Mouse (Mus musculus): ENCODE data around the gene Copb1. TPM values are rescaled to one million over a fixed set of nuclear protein-coding genes. Genes with fewer than 3 reads are reported as not detected.
"Not testable (repeated sequence)": the region's sequence is repeated elsewhere in the genome, so short reads cannot be mapped to it uniquely, and the experiment has no call there.

Copb1 gene
- polyA plus RNA-seq, 1 experiment = 13.3 TPM

- Histone ChIP-seq H3K4me1 (ENCODE audit: control insufficient read depth, insufficient read depth, insufficient read length) (no peaks in the 10 kb centered on the region), H3K27ac (ENCODE audit: insufficient read depth, low read length) (no peak overlapping the region), H3K36me3 (ENCODE audit: control insufficient read depth, insufficient read depth, low read length) (peaks cover 2% of the 10 kb centered on the region), H3K4me3 (ENCODE audit: extremely low read depth, insufficient read depth, insufficient read length) (no peak overlapping the region), H3K27me3 (ENCODE audit: control insufficient read depth, insufficient read depth, low read length) (no peaks in the 10 kb centered on the region)
- no peak for TF ChIP-seq POLR2A (IDR thresholded peaks at IDR 0.05; ENCODE audit: low read depth, low read length)
- TF ChIP-seq CTCF (IDR thresholded peaks at IDR 0.05; ENCODE audit: extremely low read depth, insufficient read depth, insufficient read length, insufficient replicate concordance) = no peak
- no peak for DNase-seq (ENCODE audit: low read depth in 1 of 2, low spot score in 2 of 2)
- 54% methylated on average over 1 of the region's 1 CpGs for WGBS
These were observed 44.7 kb downstream of the Copb1 start for GRCm38 (mm10) chr7:114209841-114210240.

DNA sequence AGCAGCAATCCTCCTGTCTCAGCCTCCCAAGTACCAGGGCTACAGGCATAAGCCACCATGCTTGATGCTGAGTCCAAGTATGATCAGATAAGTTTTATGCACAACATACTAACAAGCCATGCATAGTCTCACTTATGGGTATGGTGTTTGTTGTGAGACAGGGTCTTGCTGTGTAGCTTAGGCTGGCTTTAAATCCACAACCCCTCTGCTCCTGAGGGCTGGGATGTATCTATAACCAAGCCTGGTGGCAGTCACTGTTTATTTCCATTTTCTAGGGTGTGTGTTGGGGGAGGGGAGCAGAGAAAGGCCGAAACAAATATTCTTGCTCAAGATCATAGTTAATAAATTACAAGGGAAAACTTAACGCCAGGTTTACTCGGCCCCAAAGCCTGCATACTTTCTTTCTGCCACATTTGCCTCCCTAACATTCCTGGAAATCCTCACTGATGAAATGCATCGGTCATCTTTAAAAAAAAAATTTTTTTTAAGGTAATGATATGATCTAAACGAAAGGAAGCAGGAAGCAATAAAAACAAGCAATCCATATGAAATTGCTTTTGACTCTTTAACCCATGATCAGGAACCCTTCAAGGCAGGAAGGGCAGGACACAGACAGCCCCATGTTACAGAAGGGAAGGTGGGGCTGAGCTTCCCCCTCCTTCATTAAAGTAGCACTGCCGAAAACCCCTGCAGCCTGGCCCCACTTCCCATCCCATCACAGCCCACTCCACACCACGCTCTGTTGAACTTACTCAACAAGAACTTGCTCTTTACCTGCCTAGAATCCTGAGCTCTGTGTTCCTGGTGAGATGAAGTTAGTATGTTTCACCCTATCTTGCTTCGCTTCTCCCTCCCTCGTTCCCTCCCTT lies 50.8 kb downstream of the Copb1 start:
- Histone ChIP-seq H3K36me3 (ENCODE audit: control insufficient read depth, insufficient read depth, low read length) (no peaks in the 10 kb centered on the region), H3K4me1 (ENCODE audit: control insufficient read depth, insufficient read depth, insufficient read length) (no peaks in the 10 kb centered on the region), H3K27ac (ENCODE audit: insufficient read depth, low read length) (no peak overlapping the region), H3K4me3 (ENCODE audit: extremely low read depth, insufficient read depth, insufficient read length) (no peak overlapping the region), H3K27me3 (ENCODE audit: control insufficient read depth, insufficient read depth, low read length) (no peaks in the 10 kb centered on the region)
- TF ChIP-seq CTCF (IDR thresholded peaks at IDR 0.05; ENCODE audit: extremely low read depth, insufficient read depth, insufficient read length, insufficient replicate concordance) (no peak), POLR2A (IDR thresholded peaks at IDR 0.05; ENCODE audit: low read depth, low read length) (no peak)
- no peak for DNase-seq (ENCODE audit: low read depth in 1 of 2, low spot score in 2 of 2)
- WGBS = 65% methylated on average over 9 of the region's 9 CpGs

- Histone ChIP-seq H3K4me3 (ENCODE audit: extremely low read depth, insufficient read depth, insufficient read length) (no peak overlapping the region), H3K27ac (ENCODE audit: insufficient read depth, low read length) (no peak overlapping the region), H3K4me1 (ENCODE audit: control insufficient read depth, insufficient read depth, insufficient read length) (no peaks in the 10 kb centered on the region), H3K27me3 (ENCODE audit: control insufficient read depth, insufficient read depth, low read length) (no peaks in the 10 kb centered on the region), H3K36me3 (ENCODE audit: control insufficient read depth, insufficient read depth, low read length) (no peaks in the 10 kb centered on the region)
- TF ChIP-seq POLR2A (IDR thresholded peaks at IDR 0.05; ENCODE audit: low read depth, low read length) (no peak), CTCF (IDR thresholded peaks at IDR 0.05; ENCODE audit: extremely low read depth, insufficient read depth, insufficient read length, insufficient replicate concordance) (no peak)
- DNase-seq (ENCODE audit: low read depth in 1 of 2, low spot score in 2 of 2) = no peak
- WGBS = 91% methylated on average over 5 of the region's 5 CpGs
These were observed 51.5 kb downstream of the Copb1 start for GRCm38 (mm10) chr7:114202972-114203404.

DNA sequence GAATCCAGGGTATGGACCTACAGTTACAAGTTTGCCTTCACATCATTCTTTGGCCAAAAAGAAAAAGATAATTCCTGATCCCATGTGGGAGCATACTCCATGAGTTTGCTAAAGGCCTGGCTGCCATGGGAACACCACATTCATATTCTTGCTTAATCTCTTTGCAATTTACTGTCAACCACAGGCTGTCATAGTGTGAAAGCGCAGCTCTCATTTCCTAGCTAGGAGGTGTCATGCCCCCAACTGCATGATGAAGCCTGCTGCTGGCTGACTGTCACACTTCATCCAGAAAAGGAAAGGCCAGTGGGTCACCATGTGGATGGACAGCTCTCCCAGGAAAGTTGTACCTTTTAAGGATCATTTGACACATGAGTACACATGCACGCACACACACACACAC lies 53.9 kb downstream of the Copb1 start:
- Histone ChIP-seq H3K4me3 (ENCODE audit: extremely low read depth, insufficient read depth, insufficient read length) (no peak overlapping the region), H3K4me1 (ENCODE audit: control insufficient read depth, insufficient read depth, insufficient read length) (no peaks in the 10 kb centered on the region; the same call in 1 of the 2 replicates), H3K36me3 (ENCODE audit: control insufficient read depth, insufficient read depth, low read length) (no peaks in the 10 kb centered on the region), H3K27ac (ENCODE audit: insufficient read depth, low read length) (no peak overlapping the region), H3K27me3 (ENCODE audit: control insufficient read depth, insufficient read depth, low read length) (no peaks in the 10 kb centered on the region)
- no peak for TF ChIP-seq POLR2A (IDR thresholded peaks at IDR 0.05; ENCODE audit: low read depth, low read length)
- no peak for TF ChIP-seq CTCF (IDR thresholded peaks at IDR 0.05; ENCODE audit: extremely low read depth, insufficient read depth, insufficient read length, insufficient replicate concordance)
- no peak for DNase-seq (ENCODE audit: low read depth in 1 of 2, low spot score in 2 of 2)
- 89% methylated on average over 2 of the region's 2 CpGs for WGBS

GRCm38 (mm10) chr7:114199428-114200110 lies 54.9 kb downstream of the Copb1 start:
- TF ChIP-seq POLR2A (IDR thresholded peaks at IDR 0.05; ENCODE audit: low read depth, low read length) (no peak), CTCF (IDR thresholded peaks at IDR 0.05; ENCODE audit: extremely low read depth, insufficient read depth, insufficient read length, insufficient replicate concordance) (no peak)
- WGBS = 92% methylated on average over 3 of the region's 3 CpGs
- no peaks in the 10 kb centered on the region for H3K36me3 ChIP-seq (ENCODE audit: control insufficient read depth, insufficient read depth, low read length)
- no peak overlapping the region for H3K27ac ChIP-seq (ENCODE audit: insufficient read depth, low read length)
- DNase-seq (ENCODE audit: low read depth in 1 of 2, low spot score in 2 of 2) = no peak
- peaks cover 3% of the 10 kb centered on the region; the same call in 1 of the 2 replicates for H3K4me1 ChIP-seq (ENCODE audit: control insufficient read depth, insufficient read depth, insufficient read length)
- H3K4me3 ChIP-seq (ENCODE audit: extremely low read depth, insufficient read depth, insufficient read length) = no peak overlapping the region
- no peaks in the 10 kb centered on the region for H3K27me3 ChIP-seq (ENCODE audit: control insufficient read depth, insufficient read depth, low read length)

DNA sequence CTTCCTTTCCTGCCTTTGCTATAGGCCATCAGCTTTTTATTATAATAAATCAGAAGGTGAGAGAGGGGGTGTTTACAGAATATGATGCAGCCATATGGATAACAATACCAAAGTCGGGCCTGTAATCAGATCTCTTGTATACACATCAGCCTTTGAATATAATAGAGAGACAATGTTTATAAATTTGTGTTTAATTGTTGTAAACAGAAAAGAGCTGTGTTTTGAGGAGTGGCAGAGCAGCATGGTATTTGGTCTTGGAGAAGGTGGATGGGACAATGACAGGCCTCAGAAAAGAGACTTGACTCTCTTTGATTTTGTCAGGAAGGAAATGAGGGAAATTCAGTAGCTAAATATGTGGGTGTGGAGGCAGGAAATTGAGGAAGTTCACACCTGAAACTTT lies 56.3 kb downstream of the Copb1 start:
- DNase-seq (ENCODE audit: low read depth in 1 of 2, low spot score in 2 of 2) = no peak
- H3K4me1 ChIP-seq (ENCODE audit: control insufficient read depth, insufficient read depth, insufficient read length) = peaks cover 7% of the 10 kb centered on the region; the same call in 1 of the 2 replicates
- TF ChIP-seq POLR2A (IDR thresholded peaks at IDR 0.05; ENCODE audit: low read depth, low read length) (no peak), CTCF (IDR thresholded peaks at IDR 0.05; ENCODE audit: extremely low read depth, insufficient read depth, insufficient read length, insufficient replicate concordance) (no peak)
- no peak overlapping the region for H3K27ac ChIP-seq (ENCODE audit: insufficient read depth, low read length)
- H3K27me3 ChIP-seq (ENCODE audit: control insufficient read depth, insufficient read depth, low read length) = no peaks in the 10 kb centered on the region
- no peak overlapping the region for H3K4me3 ChIP-seq (ENCODE audit: extremely low read depth, insufficient read depth, insufficient read length)
- no peaks in the 10 kb centered on the region for H3K36me3 ChIP-seq (ENCODE audit: control insufficient read depth, insufficient read depth, low read length)
- 75% methylated on average over 1 of the region's 1 CpGs for WGBS

DNA sequence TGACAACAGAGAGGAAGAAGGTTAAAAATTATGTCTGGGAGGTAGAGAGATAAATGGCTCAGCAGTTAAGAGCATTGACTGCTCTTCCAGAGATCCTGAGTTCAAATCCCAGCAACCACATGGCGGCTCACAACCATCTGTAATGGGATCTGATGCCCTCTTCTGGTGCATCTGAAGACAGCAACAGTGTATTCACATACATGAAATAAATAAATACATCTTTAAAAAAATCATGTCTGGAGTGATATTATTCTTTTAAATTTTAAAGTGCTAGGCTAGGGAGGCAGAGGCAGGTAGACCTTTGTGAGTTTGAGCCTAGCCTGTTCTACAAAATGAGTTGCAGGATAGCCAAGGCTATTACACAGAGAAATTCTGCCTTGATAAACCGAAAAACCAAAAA lies 57.9 kb downstream of the Copb1 start:
- H3K4me3 ChIP-seq (ENCODE audit: extremely low read depth, insufficient read depth, insufficient read length); DNase-seq (ENCODE audit: low read depth in 1 of 2, low spot score in 2 of 2); H3K36me3 ChIP-seq (ENCODE audit: control insufficient read depth, insufficient read depth, low read length); H3K27me3 ChIP-seq (ENCODE audit: control insufficient read depth, insufficient read depth, low read length); H3K27ac ChIP-seq (ENCODE audit: insufficient read depth, low read length): not testable (repeated sequence)
- peaks cover 15% of the 10 kb centered on the region; the same call in 1 of the 2 replicates for H3K4me1 ChIP-seq (ENCODE audit: control insufficient read depth, insufficient read depth, insufficient read length)
- 84% methylated on average over 2 of the region's 2 CpGs for WGBS

DNA sequence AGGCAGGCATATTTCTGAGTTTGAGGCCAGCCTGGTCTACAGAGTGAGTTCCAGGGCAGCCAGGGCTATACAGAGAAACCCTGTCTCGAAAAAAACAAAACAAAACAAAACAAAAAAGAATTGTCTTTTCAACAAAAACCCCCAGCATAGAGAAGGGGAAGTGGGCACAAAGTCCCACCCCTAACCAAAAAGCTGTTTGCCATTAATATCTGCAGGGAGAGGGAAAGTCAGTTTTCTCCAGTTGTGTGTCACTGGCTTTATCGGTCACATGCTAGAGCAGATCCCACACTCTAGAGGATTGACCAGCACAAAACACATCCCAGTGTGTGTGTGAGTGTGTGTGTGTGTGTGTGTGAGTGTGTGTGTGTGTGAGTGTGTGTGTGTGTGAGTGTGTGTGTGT lies 59.7 kb downstream of the Copb1 start:
- WGBS = 19% methylated on average over 2 of the region's 2 CpGs
- H3K4me3 ChIP-seq (ENCODE audit: extremely low read depth, insufficient read depth, insufficient read length); H3K27me3 ChIP-seq (ENCODE audit: control insufficient read depth, insufficient read depth, low read length); DNase-seq (ENCODE audit: low read depth in 1 of 2, low spot score in 2 of 2); H3K36me3 ChIP-seq (ENCODE audit: control insufficient read depth, insufficient read depth, low read length): not testable (repeated sequence)
- peak overlapping the region; percentile 47; the same call in 1 of the 2 replicates for H3K27ac ChIP-seq (ENCODE audit: insufficient read depth, low read length)
- H3K4me1 ChIP-seq (ENCODE audit: control insufficient read depth, insufficient read depth, insufficient read length) = peaks cover 15% of the 10 kb centered on the region; the same call in 1 of the 2 replicates
